Mouse (Mus musculus): ENCODE data around the gene Doc2b. TPM values are rescaled to one million over a fixed set of nuclear protein-coding genes. Genes with fewer than 3 reads are reported as not detected.

Doc2b gene
- total RNA-seq, 2 experiments from 2014 or later = 0.46 to 0.61 TPM

DNA sequence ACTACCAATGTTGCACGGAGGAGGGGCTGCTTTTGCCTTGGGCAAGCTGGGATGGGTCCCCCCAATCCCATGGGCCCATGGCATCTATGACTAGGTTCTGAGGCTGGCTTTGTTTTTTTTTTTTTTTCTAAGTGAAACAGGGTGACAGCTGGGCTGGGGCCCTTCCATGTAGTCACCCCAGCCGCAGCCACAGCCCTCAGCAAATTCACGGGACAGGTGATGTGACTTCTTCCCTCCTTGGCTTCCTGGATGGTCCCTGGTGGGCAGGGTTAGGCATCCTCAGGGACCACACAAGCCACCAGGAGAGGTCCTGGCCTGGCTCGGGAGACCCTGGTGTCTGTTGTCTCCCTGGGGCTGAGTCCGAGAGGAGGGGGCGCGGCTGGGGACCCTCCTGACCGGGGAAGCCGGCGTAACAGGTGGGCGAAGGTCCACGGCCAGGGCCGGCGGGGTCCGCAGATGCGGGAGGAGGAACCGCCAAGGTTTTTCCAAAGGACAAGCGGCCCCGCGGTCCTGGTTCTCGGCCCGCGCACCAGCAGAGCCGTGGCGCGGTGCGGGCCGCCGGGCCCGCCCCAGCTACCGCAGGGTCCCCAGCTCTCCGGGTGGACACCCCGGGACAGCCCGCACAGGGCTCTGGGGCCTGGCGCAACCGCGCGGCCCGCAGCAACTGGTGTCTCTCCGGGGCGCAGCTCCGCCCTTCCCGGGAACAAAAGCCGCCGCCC, 1.1 kb downstream of the Doc2b start:
- intact Hi-C loops (cut with DNase I) = no loop called here
- peak in 1 of 2 experiments; percentile 15 for DNase-seq

- intact Hi-C loops (cut with DNase I) = no loop called here
- no peak for DNase-seq
Measured at GRCm38 (mm10) chr11:75793351-75793750, 2.5 kb downstream of the Doc2b start.

GRCm38 (mm10) chr11:75792535-75792934, 3.3 kb downstream of the Doc2b start:
- intact Hi-C loops (cut with DNase I) = no loop called here
- no peak for DNase-seq

DNA sequence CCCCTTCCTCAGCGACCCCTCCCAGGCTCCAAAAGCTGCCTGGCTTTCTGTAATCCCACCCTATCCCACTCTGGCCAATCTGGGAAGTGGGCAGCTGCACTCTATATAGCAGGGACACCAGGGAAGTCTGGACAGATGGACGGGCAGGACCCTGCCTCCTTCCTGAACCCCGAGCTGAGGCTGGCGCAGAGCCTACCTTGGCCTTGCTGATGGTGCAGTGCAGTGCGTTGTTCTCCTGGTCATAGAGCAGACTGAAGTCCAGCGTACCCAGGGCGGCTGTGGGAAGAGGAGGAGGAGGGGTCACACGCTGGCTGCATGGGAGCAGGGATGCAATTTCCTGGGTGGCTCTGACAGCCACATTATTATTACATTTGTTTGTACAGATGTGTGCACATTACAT, 10.0 kb downstream of the Doc2b start:
- intact Hi-C loops (cut with DNase I) = no loop called here
- no peak for DNase-seq

GRCm38 (mm10) chr11:75783799-75784198, 12.1 kb downstream of the Doc2b start:
- intact Hi-C loops (cut with DNase I) = loop anchor here (2.0 kb wide), 2 partner anchors 129 to 383 kb away; no protein-coding TSS in a partner anchor
- no peak for DNase-seq

DNA sequence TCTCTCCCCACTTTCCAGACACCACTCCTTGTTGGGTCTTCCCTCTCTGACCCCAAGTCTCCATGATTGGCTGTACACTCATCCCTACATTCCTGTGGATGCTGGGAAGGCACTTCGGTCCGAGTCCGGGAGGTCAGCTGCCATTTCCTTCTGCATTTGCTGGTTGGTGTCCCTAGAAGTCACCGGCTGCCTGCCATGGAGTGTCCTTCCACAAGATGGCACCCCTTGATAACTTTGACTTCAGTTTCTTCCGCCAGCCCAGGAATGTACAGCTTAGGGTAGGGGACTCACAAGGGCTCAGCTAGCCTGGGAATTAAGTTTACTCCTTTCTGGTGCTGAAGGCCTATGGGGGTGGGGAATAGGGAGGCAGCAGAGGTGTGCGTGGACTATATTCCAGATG, 13.9 kb downstream of the Doc2b start:
- peak; percentile 67 to 68 for DNase-seq
- intact Hi-C loops (cut with DNase I) = loop anchor here (1.0 to 2.0 kb wide), 3 partner anchors 131 to 385 kb away; no protein-coding TSS in a partner anchor

- intact Hi-C loops (cut with DNase I) = no loop called here
- DNase-seq = no peak
Measured at GRCm38 (mm10) chr11:75775919-75776318, 19.9 kb downstream of the Doc2b start.

- DNase-seq = no peak
- intact Hi-C loops (cut with DNase I) = no loop called here
Measured at GRCm38 (mm10) chr11:75772562-75772961, 23.3 kb downstream of the Doc2b start.

- intact Hi-C loops (cut with DNase I) = loop anchor here (1.0 to 10.0 kb wide), 3 partner anchors 62 to 636 kb away; partner anchors contain the start of gene Timm22
- peak; percentile 84 to 86 for DNase-seq
Measured at GRCm38 (mm10) chr11:75769206-75769605, 26.6 kb downstream of the Doc2b start.

DNA sequence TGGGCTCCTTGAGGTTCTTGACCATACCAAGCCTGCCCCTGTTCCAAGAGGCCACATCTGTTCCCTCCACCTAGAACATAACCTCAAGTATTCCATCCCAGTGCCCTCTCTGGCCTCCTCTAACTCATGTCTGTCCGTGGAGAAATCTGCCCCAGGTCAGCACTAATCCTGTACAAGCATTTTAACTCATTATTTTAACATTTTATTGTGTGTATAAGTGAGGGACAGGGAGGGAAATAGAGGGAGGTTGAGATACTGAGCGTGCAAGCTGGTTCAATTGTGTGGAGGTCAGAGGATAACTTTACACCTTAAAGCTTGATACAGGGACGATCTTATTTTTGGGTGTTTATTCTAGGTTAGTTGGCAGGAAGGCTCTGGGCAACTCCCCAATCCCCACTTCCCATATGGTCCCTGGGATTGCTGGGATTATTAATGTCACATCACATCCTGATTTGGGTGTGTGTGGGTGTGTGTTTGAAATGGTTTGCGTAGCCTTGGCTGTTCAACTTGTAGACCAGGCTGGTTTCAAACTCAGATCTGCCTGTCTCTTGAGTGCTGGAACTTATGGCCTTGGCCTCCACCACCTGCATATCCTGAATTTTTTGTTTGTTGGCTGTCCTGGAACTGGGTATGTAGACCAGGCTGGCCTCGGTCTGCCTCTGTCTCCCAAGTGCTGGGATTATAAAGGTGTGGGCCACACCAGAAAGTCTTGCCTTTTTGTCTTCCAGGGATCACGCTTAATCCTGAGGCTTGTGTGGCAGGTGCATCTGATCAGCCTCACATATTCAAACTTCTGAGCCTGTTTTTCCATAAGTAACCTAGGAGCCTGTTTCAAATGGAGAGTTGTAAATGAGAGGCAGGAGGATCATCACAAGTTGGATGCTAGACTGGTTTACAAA, 27.5 kb downstream of the Doc2b start:
- no peak for DNase-seq
- intact Hi-C loops (cut with DNase I) = loop anchor here (5.0 to 10.0 kb wide), 2 partner anchors 61 to 636 kb away; partner anchors contain the start of gene Timm22

DNA sequence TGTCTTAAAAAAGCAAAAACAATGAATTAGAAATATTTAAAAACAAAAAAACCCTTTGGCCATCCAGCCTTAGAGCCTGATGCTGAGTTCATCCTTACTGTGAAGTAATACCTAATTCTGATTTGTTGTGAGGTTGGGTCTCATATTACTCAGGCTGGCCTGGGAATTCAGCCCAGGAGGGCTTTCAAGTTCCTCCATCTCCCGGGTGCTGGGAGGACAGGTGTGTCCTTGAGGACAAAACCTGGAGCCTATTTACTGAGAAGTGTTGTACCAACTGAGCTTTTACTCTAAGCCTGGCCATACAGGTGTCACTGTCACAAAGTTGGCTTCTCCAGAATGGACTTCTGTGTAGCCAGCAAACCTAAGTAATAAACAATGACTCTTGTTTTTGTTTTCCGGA, 28.8 kb downstream of the Doc2b start:
- intact Hi-C loops (cut with DNase I) = loop anchor here (5.0 to 10.0 kb wide), 2 partner anchors 60 to 638 kb away; partner anchors contain the start of gene Timm22
- no peak for DNase-seq

GRCm38 (mm10) chr11:75765161-75765560, 30.7 kb downstream of the Doc2b start:
- intact Hi-C loops (cut with DNase I) = loop anchor here (5.0 to 10.0 kb wide), 2 partner anchors 58 to 640 kb away; partner anchors contain the start of gene Timm22
- no peak for DNase-seq

- intact Hi-C loops (cut with DNase I) = loop anchor here (5.0 to 10.0 kb wide), 2 partner anchors 57 to 640 kb away; partner anchors contain the start of gene Timm22
Measured at GRCm38 (mm10) chr11:75764521-75765023, 31.3 kb downstream of the Doc2b start.

GRCm38 (mm10) chr11:75762708-75763107, 33.1 kb downstream of the Doc2b start:
- intact Hi-C loops (cut with DNase I) = loop anchor here (10.0 kb wide), 1 partner anchor 642 kb away; the partner anchor contains the start of gene Timm22
- no peak for DNase-seq

More at GRCm38 (mm10) chr11:75764521-75765023, 31.3 kb downstream of the Doc2b start:
- no peak for DNase-seq

DNA sequence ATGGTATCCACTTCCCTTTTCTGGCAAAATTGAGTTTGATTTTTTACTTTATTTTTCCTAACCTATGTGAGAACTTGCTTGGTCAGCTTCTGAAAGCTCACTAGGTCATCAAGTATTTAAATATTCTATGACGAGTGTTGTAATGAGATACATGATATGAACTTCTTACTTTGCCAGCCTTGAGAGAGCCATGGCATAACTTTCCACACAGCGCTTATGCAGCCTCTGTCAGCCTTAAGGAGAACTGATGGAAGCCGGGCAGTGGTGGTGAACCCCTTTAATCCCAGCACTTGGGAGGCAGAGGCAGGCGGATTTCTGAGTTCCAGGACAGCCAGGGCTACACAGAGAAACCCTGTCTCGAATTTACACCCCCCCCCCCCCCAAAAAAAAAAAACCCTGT, 35.1 kb downstream of the Doc2b start:
- DNase-seq = no peak
- intact Hi-C loops (cut with DNase I) = loop anchor here (10.0 kb wide), 1 partner anchor 644 kb away; the partner anchor contains the start of gene Timm22

DNA sequence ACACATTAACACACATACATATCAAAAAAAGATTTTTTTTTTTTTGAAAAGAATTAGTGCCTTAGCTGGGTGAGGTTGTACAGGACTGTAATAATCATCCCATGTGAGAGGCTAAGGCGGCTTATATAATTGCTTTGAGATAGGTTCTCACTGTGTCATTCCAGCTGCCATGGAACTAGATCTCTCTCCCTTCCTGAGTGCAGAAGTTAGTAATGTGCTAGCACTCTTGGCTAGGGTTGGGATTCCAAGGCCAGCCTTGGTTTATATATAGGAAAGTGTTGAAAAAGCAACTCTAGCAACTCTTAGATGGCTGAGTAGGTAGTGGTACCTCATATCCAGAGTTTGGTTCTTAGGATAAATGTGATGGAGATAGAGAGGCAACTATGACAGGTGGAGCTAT, 37.3 kb downstream of the Doc2b start:
- intact Hi-C loops (cut with DNase I) = no loop called here
- no peak for DNase-seq

GRCm38 (mm10) chr11:75756687-75757086, 39.2 kb downstream of the Doc2b start:
- intact Hi-C loops (cut with DNase I) = no loop called here
- DNase-seq = no peak

- intact Hi-C loops (cut with DNase I) = no loop called here
- DNase-seq = no peak
Measured at GRCm38 (mm10) chr11:75751082-75751481, 44.8 kb downstream of the Doc2b start.

GRCm38 (mm10) chr11:75750537-75750936, 45.3 kb downstream of the Doc2b start:
- intact Hi-C loops (cut with DNase I) = no loop called here
- DNase-seq = no peak

GRCm38 (mm10) chr11:75744761-75745160, 51.1 kb downstream of the Doc2b start:
- no peak for DNase-seq
- intact Hi-C loops (cut with DNase I) = no loop called here

- intact Hi-C loops (cut with DNase I) = no loop called here
- DNase-seq = no peak
Measured at GRCm38 (mm10) chr11:75741615-75742014, 54.2 kb downstream of the Doc2b start.

All from heart, postnatal 36 days (tissue).